Mouse (Mus musculus) midbrain, embryonic 10.5 days (tissue): ENCODE measurements around the gene Slc8a1. TPM values are rescaled to one million over a fixed set of nuclear protein-coding genes. Genes with fewer than 3 reads are reported as not detected.

ENCODE experiments used
- DNase-seq: peaks from one replicate; pipeline ENCODE4 v3.0.0-alpha.2; 2017; ENCODE audit warnings: low spot score
- H3K27ac ChIP-seq: fragments of 300-500 bp; sonication (generic); replicated peaks from 2 replicates; pipeline ENCODE4 v1.5.1; 2016; ENCODE audit warnings: mild to moderate bottlenecking
- H3K27me3 ChIP-seq: fragments of 300-500 bp; sonication (generic); 2 replicates; pipeline ENCODE4 v1.6.1; 2016; ENCODE audit warnings: low read depth, mild to moderate bottlenecking; ENCODE audit not compliant: poor library complexity, severe bottlenecking
- H3K36me3 ChIP-seq: fragments of 300-500 bp; sonication (generic); 2 replicates; pipeline ENCODE4 v1.6.1; 2016; ENCODE audit warnings: mild to moderate bottlenecking, moderate library complexity
- H3K4me1 ChIP-seq: fragments of 300-500 bp; sonication (generic); 2 replicates; pipeline ENCODE4 v1.6.1; 2016
- H3K4me3 ChIP-seq: fragments of 300-500 bp; sonication (generic); 2 replicates; pipeline ENCODE4 v1.5.1; 2016; ENCODE audit warnings: mild to moderate bottlenecking, moderate library complexity
- H3K9me3 ChIP-seq: fragments of 300-500 bp; sonication (generic); replicated peaks from 2 replicates; pipeline ENCODE4 v1.6.1; 2016; ENCODE audit warnings: mild to moderate bottlenecking
- WGBS: fragments of 180-500 bp; shearing (Covaris S2); methylation state at CpG from one replicate; pipeline ENCODE4 v1.1.7; 2016; 5-methylcytosine and 5-hydroxymethylcytosine counted together
- polyA plus RNA-seq: library from polyadenylated mRNA; unstranded; fragments of >200 nt; fragmentation: Nextera tagmentation; extraction: Ambion mirVana; gene quantifications from 2 replicates; pipeline ENCODE4 v1.2.1, GENCODE M21; 2016

Slc8a1 gene
- polyA plus RNA-seq, 1 experiment from 2014 or later: 1.2 TPM

DNA sequence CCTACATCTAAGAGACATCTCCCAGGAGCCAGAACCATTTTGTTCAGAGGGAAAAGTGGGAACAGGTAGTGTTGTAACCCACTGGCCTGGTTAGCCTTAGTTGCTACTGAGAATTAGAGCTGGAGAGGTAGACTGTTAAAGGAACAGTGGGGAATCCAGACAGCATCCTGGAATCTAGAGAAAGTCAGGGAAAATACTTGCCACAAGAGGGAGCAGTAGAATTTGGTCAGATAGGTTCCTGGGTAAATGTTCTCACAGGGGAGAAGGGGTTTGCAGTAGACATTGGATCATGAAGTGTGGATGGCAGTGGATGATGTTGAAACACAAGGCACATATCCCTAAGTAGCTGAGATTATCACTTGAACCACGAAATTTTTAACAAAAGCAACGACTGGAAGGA is 71.6 kb downstream of the Slc8a1 start:
- no peak for DNase-seq

DNA sequence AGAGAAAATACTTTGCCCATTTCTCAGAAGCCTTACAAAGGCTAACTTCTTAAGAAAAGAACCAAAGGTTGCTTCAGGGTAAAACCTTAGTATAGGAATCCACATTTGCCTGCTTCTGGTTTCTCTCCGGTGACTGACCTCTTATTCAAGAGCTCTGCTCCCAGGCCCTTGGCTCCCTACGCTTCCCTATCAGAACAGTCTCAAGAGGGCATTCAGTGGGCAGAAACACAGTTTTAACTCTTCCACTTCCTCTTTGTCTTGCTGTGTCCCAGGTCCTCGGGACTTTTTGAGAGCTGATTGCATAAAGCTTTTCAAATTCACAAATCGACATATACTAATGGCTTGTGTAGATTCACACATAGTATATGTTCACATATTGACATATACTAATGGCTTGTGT is 73.3 kb downstream of the Slc8a1 start:
- Histone ChIP-seq H3K27me3 (peaks cover 24% of the 10 kb centered on the region), H3K4me3 (no peak overlapping the region), H3K27ac (no peak overlapping the region), H3K36me3 (no peaks in the 10 kb centered on the region), H3K4me1 (peaks cover 15% of the 10 kb centered on the region), H3K9me3 (no peaks in the 10 kb centered on the region)
- 89% methylated on average over 4 of the region's 4 CpGs for WGBS
- DNase-seq: no peak

More for the DNA sequence above, 71.6 kb downstream of the Slc8a1 start:
- H3K4me1 ChIP-seq: peaks cover 26% of the 10 kb centered on the region
- no peak overlapping the region for H3K4me3 ChIP-seq
- H3K36me3 ChIP-seq: no peaks in the 10 kb centered on the region
- WGBS: 37% methylated on average over 2 of the region's 2 CpGs
- no peaks in the 10 kb centered on the region for H3K9me3 ChIP-seq
- H3K27me3 ChIP-seq: peaks cover 37% of the 10 kb centered on the region
- H3K27ac ChIP-seq: no peak overlapping the region

DNA sequence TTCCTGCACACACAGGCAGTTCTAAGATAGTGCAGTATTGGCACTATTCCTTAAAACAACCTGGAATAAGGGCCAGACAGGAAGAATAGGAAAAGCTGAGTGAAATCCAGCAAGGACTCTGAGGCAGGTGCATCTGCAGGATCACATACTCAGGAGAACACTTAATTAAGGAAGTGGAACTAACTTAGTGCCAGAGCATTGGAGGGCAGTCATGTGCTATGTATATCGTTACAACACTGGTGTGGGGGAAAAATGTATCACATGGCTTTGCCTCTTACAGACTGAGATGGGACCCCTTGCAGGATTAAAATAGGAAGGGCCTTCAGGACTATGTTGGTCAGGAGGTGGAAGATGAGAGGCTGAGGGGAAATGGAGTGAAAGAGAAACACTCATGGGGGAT is 80.3 kb downstream of the Slc8a1 start:
- no peak for DNase-seq
- no peaks in the 10 kb centered on the region for H3K27me3 ChIP-seq
- no peaks in the 10 kb centered on the region for H3K4me1 ChIP-seq
- H3K27ac ChIP-seq: no peak overlapping the region
- WGBS: 85% methylated on average over 1 of the region's 1 CpGs
- no peak overlapping the region for H3K4me3 ChIP-seq
- no peaks in the 10 kb centered on the region for H3K9me3 ChIP-seq
- H3K36me3 ChIP-seq: no peaks in the 10 kb centered on the region

DNA sequence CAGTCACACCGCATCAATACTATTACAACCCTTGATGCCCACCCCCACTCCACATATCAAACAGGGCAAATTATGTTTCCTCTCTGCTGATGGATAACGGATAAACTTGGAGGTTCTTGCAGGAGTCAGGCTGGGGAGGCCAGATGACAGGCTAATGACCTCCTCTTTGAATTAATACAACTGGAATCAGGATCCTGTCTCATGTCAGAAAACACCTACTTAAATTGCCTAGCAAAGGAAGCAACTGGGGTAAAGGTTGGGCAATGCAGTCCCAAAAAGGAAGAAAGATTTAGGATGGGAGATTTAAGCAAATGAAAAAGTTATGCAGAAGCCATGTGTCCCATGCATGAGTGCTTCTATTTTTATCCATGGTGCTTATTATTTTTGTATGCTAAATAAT is 83.6 kb downstream of the Slc8a1 start:
- H3K27ac ChIP-seq: no peak overlapping the region
- 91% methylated on average over 2 of the region's 2 CpGs for WGBS
- no peaks in the 10 kb centered on the region for H3K27me3 ChIP-seq
- no peaks in the 10 kb centered on the region for H3K4me1 ChIP-seq
- DNase-seq: no peak
- no peak overlapping the region for H3K4me3 ChIP-seq
- no peaks in the 10 kb centered on the region for H3K9me3 ChIP-seq
- H3K36me3 ChIP-seq: no peaks in the 10 kb centered on the region

DNA sequence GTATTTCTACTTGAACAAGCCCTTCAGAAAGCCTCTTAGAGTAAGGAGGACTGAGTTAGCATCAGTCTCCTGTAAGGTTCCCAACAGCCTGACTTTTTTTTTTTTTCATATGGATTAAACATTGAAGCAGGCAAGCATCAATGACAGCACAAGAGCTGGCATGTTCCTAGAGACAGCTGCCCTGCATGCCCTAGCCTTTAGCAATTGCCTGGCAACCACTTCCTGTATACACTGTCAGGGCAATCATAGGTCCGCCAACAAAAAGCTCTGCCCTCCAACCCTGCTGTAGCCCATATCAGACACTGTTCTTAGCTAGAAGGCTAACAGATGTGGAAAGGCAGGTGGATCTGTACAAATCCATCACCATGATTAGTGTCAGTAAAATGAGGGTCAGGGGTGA is 85.2 kb downstream of the Slc8a1 start:
- no peak overlapping the region for H3K27ac ChIP-seq
- DNase-seq: no peak
- H3K4me1 ChIP-seq: no peaks in the 10 kb centered on the region
- H3K9me3 ChIP-seq: no peaks in the 10 kb centered on the region
- H3K27me3 ChIP-seq: no peaks in the 10 kb centered on the region
- 88% methylated on average over 1 of the region's 1 CpGs for WGBS
- H3K4me3 ChIP-seq: no peak overlapping the region
- H3K36me3 ChIP-seq: 0 out of 2 replicates have a peak, but pooled peaks cover 2% of the 10 kb centered on the region

DNA sequence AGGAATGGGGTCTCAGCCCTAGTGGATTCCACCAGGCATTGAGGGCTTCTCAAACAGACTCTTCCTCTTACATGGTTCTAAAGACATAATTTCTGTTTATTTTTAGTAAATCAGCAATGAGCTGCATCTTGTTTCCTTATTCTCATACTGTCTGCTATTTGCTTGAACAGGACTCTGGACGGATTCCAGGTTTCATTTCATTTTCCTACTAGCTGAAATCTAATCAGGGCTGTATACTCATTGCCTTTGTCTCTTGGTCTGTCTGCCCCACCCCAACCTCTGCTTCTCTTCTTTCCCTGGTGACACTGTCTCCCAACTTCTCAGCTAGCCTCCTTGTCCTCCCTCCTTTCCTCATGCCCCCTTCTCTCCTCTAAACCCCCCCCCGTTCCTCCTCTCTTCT is 101.4 kb downstream of the Slc8a1 start:
- H3K36me3 ChIP-seq: no peaks in the 10 kb centered on the region
- H3K9me3 ChIP-seq: no peaks in the 10 kb centered on the region
- no peaks in the 10 kb centered on the region for H3K4me1 ChIP-seq
- H3K4me3 ChIP-seq: no peak overlapping the region
- H3K27ac ChIP-seq: no peak overlapping the region
- DNase-seq: no peak
- no peaks in the 10 kb centered on the region for H3K27me3 ChIP-seq
- WGBS: 84% methylated on average over 2 of the region's 2 CpGs

DNA sequence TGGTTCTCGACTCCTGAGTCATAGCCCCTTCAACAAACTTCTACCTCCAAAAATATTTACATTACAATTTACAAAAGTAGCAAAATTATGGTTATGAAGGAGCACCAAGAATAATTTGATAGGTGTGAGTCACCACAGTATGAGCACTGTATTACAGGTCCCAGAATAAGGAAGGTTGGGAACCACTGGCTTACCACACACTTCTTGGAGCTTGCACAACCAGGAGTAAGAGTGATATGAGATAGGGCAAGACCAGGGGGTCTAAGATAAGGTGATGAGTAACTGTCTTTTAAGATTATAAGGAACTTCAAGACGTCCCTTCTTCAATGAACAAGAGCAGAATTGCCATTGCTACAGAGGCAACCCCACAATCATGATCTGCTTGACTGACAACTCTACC is 107.7 kb downstream of the Slc8a1 start:
- Histone ChIP-seq H3K4me1 (no peaks in the 10 kb centered on the region), H3K36me3 (no peaks in the 10 kb centered on the region), H3K27ac (no peak overlapping the region), H3K4me3 (no peak overlapping the region), H3K27me3 (no peaks in the 10 kb centered on the region), H3K9me3 (no peaks in the 10 kb centered on the region)
- no peak for DNase-seq
- 88% methylated on average over 2 of the region's 2 CpGs for WGBS

DNA sequence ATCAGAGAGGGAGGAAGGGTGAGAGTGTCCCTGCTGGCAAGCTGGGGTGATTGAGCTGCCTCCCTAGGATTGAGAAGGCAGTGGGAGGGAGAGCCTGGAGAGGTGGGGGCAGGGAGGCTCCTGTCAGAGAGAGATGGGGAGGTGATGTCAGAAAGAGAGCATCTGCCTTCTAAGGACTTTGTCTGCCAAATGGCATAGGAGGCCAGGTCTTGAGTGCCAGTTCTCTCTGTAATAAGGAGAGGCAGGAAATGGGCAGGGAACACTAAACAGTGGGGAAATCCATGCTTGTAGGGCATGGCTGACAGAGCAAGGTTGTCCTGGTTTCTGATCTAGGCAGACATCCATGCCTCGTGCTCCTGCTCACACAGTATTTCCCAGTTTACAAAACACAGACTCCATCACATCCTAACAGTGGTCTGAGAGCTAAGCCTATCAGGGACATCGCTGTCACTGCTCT is 117.0 kb downstream of the Slc8a1 start:
- H3K27me3 ChIP-seq: no peaks in the 10 kb centered on the region
- no peak overlapping the region for H3K4me3 ChIP-seq
- 70% methylated on average over 2 of the region's 2 CpGs for WGBS

DNA sequence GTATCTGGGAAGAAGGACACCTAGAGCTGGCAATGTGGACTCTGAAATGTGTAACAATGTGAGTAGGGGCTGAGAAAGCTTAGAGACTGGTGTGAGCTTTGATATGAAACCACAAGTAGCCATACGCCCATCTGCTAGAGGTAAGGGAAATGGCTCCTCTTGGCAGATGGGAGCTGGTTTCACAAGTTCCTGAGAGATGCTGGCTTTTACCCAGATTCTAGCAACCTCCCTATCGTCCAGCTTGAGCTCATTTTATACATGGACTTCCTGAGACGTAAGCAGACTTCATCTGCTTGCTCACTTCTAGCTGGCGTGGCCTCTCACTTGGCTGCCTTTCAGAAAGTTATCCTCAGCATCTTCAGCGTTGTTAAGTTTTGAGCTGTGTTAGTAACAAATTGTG is 119.7 kb downstream of the Slc8a1 start:
- 80% methylated on average over 5 of the region's 5 CpGs for WGBS
- H3K9me3 ChIP-seq: no peaks in the 10 kb centered on the region
- no peaks in the 10 kb centered on the region for H3K36me3 ChIP-seq
- DNase-seq: no peak
- no peaks in the 10 kb centered on the region for H3K27me3 ChIP-seq
- no peak overlapping the region for H3K27ac ChIP-seq
- H3K4me1 ChIP-seq: no peaks in the 10 kb centered on the region
- H3K4me3 ChIP-seq: no peak overlapping the region

More for the DNA sequence above, 117.0 kb downstream of the Slc8a1 start:
- H3K36me3 ChIP-seq: no peaks in the 10 kb centered on the region
- DNase-seq: no peak
- H3K4me1 ChIP-seq: no peaks in the 10 kb centered on the region
- no peak overlapping the region for H3K27ac ChIP-seq
- H3K9me3 ChIP-seq: no peaks in the 10 kb centered on the region

DNA sequence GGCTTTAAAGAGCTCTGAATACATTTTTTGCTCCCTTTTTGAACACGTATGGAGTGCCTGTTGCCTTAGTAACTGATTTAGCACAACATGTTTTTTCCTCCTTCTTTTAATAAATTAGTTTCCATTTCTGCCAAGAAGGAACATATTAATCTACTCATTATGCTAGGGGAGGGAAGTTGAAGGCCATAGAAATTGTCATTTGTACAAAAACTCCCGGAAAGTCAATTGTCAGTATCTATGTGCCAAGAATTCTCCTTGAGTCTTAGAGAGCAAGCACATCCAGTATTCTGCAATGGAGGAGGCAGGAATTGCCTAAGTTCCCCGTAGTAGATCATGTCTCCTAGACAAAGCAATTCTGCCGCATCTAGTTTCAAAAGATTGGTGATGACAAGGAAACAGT is 121.9 kb downstream of the Slc8a1 start:
- Histone ChIP-seq H3K9me3 (no peaks in the 10 kb centered on the region), H3K27ac (no peak overlapping the region), H3K27me3 (no peaks in the 10 kb centered on the region), H3K4me1 (no peaks in the 10 kb centered on the region), H3K4me3 (no peak overlapping the region), H3K36me3 (no peaks in the 10 kb centered on the region)
- DNase-seq: no peak
- 92% methylated on average over 4 of the region's 4 CpGs for WGBS

DNA sequence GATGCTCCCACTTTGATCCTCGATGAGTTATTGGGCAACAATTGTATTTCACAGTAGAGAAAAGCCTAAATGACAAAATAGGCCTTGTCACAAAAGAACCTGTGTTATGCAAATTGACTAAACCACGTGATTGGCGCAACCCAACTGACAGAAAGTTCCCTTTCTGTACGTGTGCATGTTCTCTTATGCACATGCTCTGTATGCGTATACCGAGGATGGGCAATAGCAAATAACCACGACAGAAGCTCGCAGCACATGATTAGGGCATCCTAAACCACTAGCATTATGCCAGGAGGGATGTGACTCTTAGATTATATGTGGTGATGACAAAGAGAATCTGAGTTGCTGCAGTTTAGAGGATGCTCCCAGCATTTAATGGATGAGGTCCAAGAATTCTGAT is 122.8 kb downstream of the Slc8a1 start:
- no peak overlapping the region for H3K27ac ChIP-seq
- WGBS: 88% methylated on average over 8 of the region's 8 CpGs
- no peaks in the 10 kb centered on the region for H3K36me3 ChIP-seq
- no peaks in the 10 kb centered on the region for H3K4me1 ChIP-seq
- H3K4me3 ChIP-seq: no peak overlapping the region
- no peak for DNase-seq
- H3K9me3 ChIP-seq: no peaks in the 10 kb centered on the region
- H3K27me3 ChIP-seq: no peaks in the 10 kb centered on the region

DNA sequence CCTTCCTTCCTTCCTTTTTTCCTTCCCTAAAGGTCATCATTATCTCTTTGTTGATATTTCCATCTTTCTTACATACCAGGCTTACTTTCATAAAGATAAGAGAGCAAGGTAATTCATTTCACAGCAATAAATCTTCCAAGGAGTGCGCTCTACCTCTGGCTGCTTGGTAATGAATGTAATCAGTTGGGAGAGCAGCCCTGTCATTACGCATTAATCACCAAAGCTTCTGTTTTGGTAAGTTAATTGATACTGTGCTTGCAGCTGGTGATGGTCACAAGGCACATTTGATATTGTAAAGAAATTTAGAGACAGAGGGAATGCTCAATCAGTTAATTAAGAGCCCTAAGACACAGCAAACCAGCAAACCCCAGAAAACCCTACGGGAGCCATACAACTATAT is 130.7 kb downstream of the Slc8a1 start:
- no peak for DNase-seq
- no peak overlapping the region for H3K27ac ChIP-seq
- H3K27me3 ChIP-seq: no peaks in the 10 kb centered on the region
- no peaks in the 10 kb centered on the region for H3K4me1 ChIP-seq
- no peak overlapping the region for H3K4me3 ChIP-seq
- no peaks in the 10 kb centered on the region for H3K36me3 ChIP-seq
- no peaks in the 10 kb centered on the region for H3K9me3 ChIP-seq
- WGBS: 92% methylated on average over 3 of the region's 3 CpGs

DNA sequence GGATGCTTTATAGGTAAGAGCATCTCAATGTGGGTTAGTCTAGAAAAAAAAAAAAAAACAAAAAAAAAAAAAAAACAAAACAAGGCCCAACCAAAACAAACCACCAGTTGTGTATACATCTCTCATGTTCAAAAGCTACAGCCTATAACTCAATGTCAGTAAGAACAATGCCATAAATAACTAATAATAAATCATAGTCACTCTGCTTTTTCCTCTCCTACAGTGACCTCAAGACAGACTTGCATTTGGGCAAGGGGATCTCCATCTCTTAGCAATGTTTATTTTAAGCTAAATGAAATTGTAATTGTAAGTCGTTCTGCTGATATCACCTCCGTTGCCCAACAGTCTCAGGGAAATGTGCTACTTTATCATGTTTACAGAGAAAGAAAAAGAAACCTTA is 132.1 kb downstream of the Slc8a1 start:
- Histone ChIP-seq H3K27ac (no peak overlapping the region), H3K4me1 (no peaks in the 10 kb centered on the region), H3K9me3 (no peaks in the 10 kb centered on the region), H3K36me3 (no peaks in the 10 kb centered on the region), H3K27me3 (no peaks in the 10 kb centered on the region), H3K4me3 (no peak overlapping the region)
- no peak for DNase-seq
- 84% methylated on average over 2 of the region's 2 CpGs for WGBS

DNA sequence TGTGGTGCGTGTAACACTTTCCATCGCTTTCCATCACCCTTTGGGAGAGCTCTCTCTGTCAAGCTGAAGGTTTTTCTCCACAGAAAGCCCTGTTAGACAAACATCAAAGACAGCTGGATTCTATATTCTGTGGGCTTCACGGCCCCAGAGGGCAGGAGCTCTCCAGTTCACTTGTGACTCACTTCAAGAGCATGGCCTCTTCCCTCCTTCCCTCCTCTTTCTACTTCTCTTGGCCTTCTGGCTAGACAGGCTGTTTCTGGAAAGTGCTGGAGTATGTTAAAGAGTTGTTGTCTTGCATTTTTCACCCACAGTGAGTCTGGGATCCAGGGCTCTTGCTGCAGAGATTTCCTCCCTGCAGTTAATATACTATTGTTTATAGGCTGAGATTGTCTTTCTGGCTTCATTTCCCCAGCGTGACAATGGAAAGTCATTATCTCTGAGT is 132.9 kb downstream of the Slc8a1 start:
- no peaks in the 10 kb centered on the region for H3K4me1 ChIP-seq
- H3K4me3 ChIP-seq: no peak overlapping the region
- H3K36me3 ChIP-seq: no peaks in the 10 kb centered on the region
- H3K9me3 ChIP-seq: no peaks in the 10 kb centered on the region
- no peaks in the 10 kb centered on the region for H3K27me3 ChIP-seq
- 75% methylated on average over 4 of the region's 4 CpGs for WGBS
- H3K27ac ChIP-seq: no peak overlapping the region
- no peak for DNase-seq
